Mouse (Mus musculus): ENCODE data around the gene Gimap7.
A peak's percentile ranks its signal among the peaks of the same experiment; 100 is the strongest.

Gimap7 gene

GRCm38 (mm10) chr6:48742422-48743351, 24.3 kb downstream of the Gimap7 start:
- DNase-seq: peak; percentile 34

- no peak for DNase-seq
Observed at GRCm38 (mm10) chr6:48745490-48745889, 27.1 kb downstream of the Gimap7 start.

- no peak for DNase-seq
Observed at GRCm38 (mm10) chr6:48745959-48746889, 27.8 kb downstream of the Gimap7 start, which contains the start of gene Gimap5. Gene Gimap5, plus strand, starts transcription at chr6:48746197.

GRCm38 (mm10) chr6:48747091-48747966, 28.9 kb downstream of the Gimap7 start:
- no peak for DNase-seq

GRCm38 (mm10) chr6:48763567-48764270, 45.3 kb downstream of the Gimap7 start:
- DNase-seq: no peak

GRCm38 (mm10) chr6:48764496-48764895, 46.1 kb downstream of the Gimap7 start:
- DNase-seq: no peak

- DNase-seq: no peak
Observed at GRCm38 (mm10) chr6:48768178-48768869, 49.9 kb downstream of the Gimap7 start.

- no peak for DNase-seq
Observed at GRCm38 (mm10) chr6:48768933-48769332, 50.5 kb downstream of the Gimap7 start.

- DNase-seq: no peak
Observed at GRCm38 (mm10) chr6:48770696-48771095, 52.3 kb downstream of the Gimap7 start, which contains the start of gene Gimap3. Gene Gimap3, minus strand, starts transcription at chr6:48770851.

GRCm38 (mm10) chr6:48772030-48772429, 53.6 kb downstream of the Gimap7 start:
- DNase-seq: peak; percentile 89
